Mouse (Mus musculus) MEL-GATA-1-ER (cell line): Measurements from ENCODE around the gene Cog5.

Experiments used
- DNase-seq: peaks from one replicate; pipeline ENCODE4 v3.0.0-alpha.2; 2012; ENCODE audit warnings: low read depth; ENCODE audit errors: extremely low read depth

Gene Cog5

GRCm38 (mm10) chr12:31707531-31707930, 52.9 kb downstream of the Cog5 start:
- no peak for DNase-seq

GRCm38 (mm10) chr12:31709665-31710064, 55.0 kb downstream of the Cog5 start:
- DNase-seq, result no peak

- no peak for DNase-seq
These were observed 57.6 kb downstream of the Cog5 start for GRCm38 (mm10) chr12:31712233-31712632.

- DNase-seq, result no peak
These were observed 58.1 kb downstream of the Cog5 start for GRCm38 (mm10) chr12:31712727-31713126.

- DNase-seq, result no peak
These were observed 58.9 kb downstream of the Cog5 start, which contains the start of gene Gpr22 for GRCm38 (mm10) chr12:31713600-31713999. TSS of gene Gpr22 (minus strand) at chr12:31713947.

- no peak for DNase-seq
These were observed 59.4 kb downstream of the Cog5 start for GRCm38 (mm10) chr12:31714070-31714469.

GRCm38 (mm10) chr12:31719586-31720275, 65.1 kb downstream of the Cog5 start:
- no peak for DNase-seq

- no peak for DNase-seq
These were observed 69.9 kb downstream of the Cog5 start for GRCm38 (mm10) chr12:31724576-31724975.

GRCm38 (mm10) chr12:31725511-31726275, 71.0 kb downstream of the Cog5 start:
- DNase-seq, result no peak

- DNase-seq, result no peak
These were observed 72.0 kb downstream of the Cog5 start for GRCm38 (mm10) chr12:31726707-31727106.

GRCm38 (mm10) chr12:31730126-31730525, 75.5 kb downstream of the Cog5 start:
- no peak for DNase-seq

- DNase-seq, result no peak
These were observed 79.9 kb downstream of the Cog5 start for GRCm38 (mm10) chr12:31734616-31735015.

- no peak for DNase-seq
These were observed 92.6 kb downstream of the Cog5 start for GRCm38 (mm10) chr12:31747301-31747700.

- no peak for DNase-seq
These were observed 95.2 kb downstream of the Cog5 start for GRCm38 (mm10) chr12:31749846-31750245.

GRCm38 (mm10) chr12:31754465-31754864, 99.8 kb downstream of the Cog5 start:
- DNase-seq, result no peak

- DNase-seq, result no peak
These were observed 101.5 kb downstream of the Cog5 start for GRCm38 (mm10) chr12:31755885-31756755.

GRCm38 (mm10) chr12:31773612-31774011, 118.9 kb downstream of the Cog5 start:
- no peak for DNase-seq

GRCm38 (mm10) chr12:31784291-31784690, 129.6 kb downstream of the Cog5 start:
- DNase-seq, result no peak

- no peak for DNase-seq
These were observed 133.9 kb downstream of the Cog5 start for GRCm38 (mm10) chr12:31788530-31788929.

- DNase-seq, result peak; percentile 51
These were observed 151.9 kb downstream of the Cog5 start for GRCm38 (mm10) chr12:31806410-31807154.

- no peak for DNase-seq
These were observed 163.4 kb downstream of the Cog5 start for GRCm38 (mm10) chr12:31818051-31818461.
